Mouse (Mus musculus) C2C12 (cell line): Measurements from ENCODE around the gene Smarcb1. TPM values are rescaled to one million over a fixed set of nuclear protein-coding genes. Genes with fewer than 3 reads are reported as not detected.
A peak's percentile ranks its signal among the peaks of the same experiment; 100 is the strongest.

Source experiments
- H3K27me3 ChIP-seq: one replicate; pipeline ENCODE4 v1.6.1; 2011; ENCODE audit not compliant: control insufficient read depth, insufficient read depth, insufficient read length
- H3K36me3 ChIP-seq: one replicate; pipeline ENCODE4 v1.6.1; 2011; ENCODE audit not compliant: control insufficient read depth, insufficient read depth
- H3K4me3 ChIP-seq: one replicate; pipeline ENCODE4 v1.5.1; 2011; ENCODE audit warnings: mild to moderate bottlenecking, control low read depth; ENCODE audit not compliant: poor library complexity, insufficient read depth, severe bottlenecking
- H3K79me2 ChIP-seq: one replicate; pipeline ENCODE4 v1.6.1; 2011; ENCODE audit not compliant: control insufficient read depth, insufficient read depth
- H3K79me3 ChIP-seq: one replicate; pipeline ENCODE4 v1.6.1; 2011; ENCODE audit warnings: low read depth, control low read depth
- H3ac ChIP-seq: one replicate; pipeline ENCODE3; 2011; ENCODE audit warnings: low read depth; ENCODE audit not compliant: control insufficient read depth, insufficient read length
- CEBPB ChIP-seq: IDR thresholded peaks from one replicate; pipeline ENCODE4 v1.6.1; 2011; ENCODE audit warnings: low read depth, mild to moderate bottlenecking, control low read depth, moderate library complexity
- CTCF ChIP-seq: IDR thresholded peaks from one replicate; pipeline ENCODE4 v1.5.1; 2011; ENCODE audit not compliant: control insufficient read depth, insufficient read depth, insufficient read length
- FOSL1 ChIP-seq: IDR thresholded peaks from one replicate; pipeline ENCODE4 v1.8.0; 2011; ENCODE audit warnings: mild to moderate bottlenecking, low read length; ENCODE audit not compliant: poor library complexity, insufficient read depth, severe bottlenecking
- MAX ChIP-seq: IDR thresholded peaks from one replicate; pipeline ENCODE4 v1.6.1; 2011; ENCODE audit warnings: mild to moderate bottlenecking, control low read depth
- MYOD1 ChIP-seq: IDR thresholded peaks from one replicate; pipeline ENCODE4 v1.6.1; 2011; ENCODE audit warnings: low read depth; ENCODE audit not compliant: control insufficient read depth, insufficient read length
- MYOG ChIP-seq: IDR thresholded peaks from one replicate; pipeline ENCODE4 v1.6.1; 2011; ENCODE audit not compliant: control insufficient read depth, insufficient read length; ENCODE audit errors: extremely low read depth
- USF1 ChIP-seq: IDR thresholded peaks from one replicate; pipeline ENCODE4 v1.6.1; 2011; ENCODE audit warnings: low read depth, mild to moderate bottlenecking, control low read depth, moderate library complexity
- polyA plus RNA-seq: library from polyadenylated mRNA; unstranded; fragments of >200 nt; fragmentation: generic; extraction: Trizol; gene quantifications from one replicate; pipeline ENCODE4 v1.2.1, GENCODE M21; 2012; ENCODE audit warnings: missing spikeins

Smarcb1 gene
- polyA plus RNA-seq, 1 experiment = 133 TPM

DNA sequence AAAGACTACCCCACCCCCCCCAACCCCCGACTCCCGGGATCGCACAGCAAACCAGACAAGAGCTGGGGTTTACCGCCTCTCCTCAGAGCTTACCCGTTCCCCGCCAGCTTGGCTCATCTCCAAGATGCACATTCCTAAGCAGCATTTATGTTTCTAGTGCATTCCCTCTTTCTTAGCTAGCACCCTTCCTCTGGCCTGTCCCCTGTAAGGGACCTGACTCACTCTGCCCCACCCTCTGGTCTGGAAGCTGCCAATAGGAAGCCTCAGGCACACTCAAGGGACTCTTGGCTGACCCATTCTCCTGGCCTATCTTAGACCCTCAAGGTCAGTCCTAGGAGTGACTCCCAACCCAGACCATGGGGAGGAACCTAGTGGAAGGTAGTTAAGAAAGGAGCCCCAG, 8.9 kb upstream of the Smarcb1 start:
- TF ChIP-seq MAX (peak; percentile 45), USF1 (no peak), CTCF (no peak), CEBPB (no peak), FOSL1 (no peak), MYOD1 (no peak)
- H3K36me3 ChIP-seq = peaks cover 28% of the 10 kb centered on the region
- H3K27me3 ChIP-seq = no peaks in the 10 kb centered on the region
- H3K79me3 ChIP-seq = peaks cover 3% of the 10 kb centered on the region
- H3K4me3 ChIP-seq = peak overlapping the region; percentile 0
- peaks cover 30% of the 10 kb centered on the region for H3K79me2 ChIP-seq
- no peak overlapping the region for H3ac ChIP-seq

DNA sequence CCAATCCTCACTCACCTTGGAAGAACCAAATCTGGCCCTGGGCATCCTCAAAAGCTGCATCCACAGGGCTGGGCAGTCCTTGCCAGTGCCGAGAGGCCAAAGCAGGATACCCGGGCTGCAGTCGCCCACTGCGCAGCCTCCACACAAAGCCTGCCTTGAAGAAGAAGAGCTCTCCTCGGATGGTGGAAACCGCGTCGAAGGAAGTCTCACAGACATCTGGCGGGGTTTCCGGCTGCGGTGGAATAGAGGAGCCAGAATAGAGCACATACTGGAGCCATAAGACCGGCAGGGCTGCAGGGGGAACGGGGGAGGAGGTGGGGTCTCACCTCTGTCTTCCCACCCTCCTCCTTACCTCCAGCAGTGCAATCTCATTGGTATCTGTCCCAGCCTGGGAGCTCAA, 5.0 kb upstream of the Smarcb1 start:
- H3K36me3 ChIP-seq = peaks cover 57% of the 10 kb centered on the region
- H3K27me3 ChIP-seq = no peaks in the 10 kb centered on the region
- H3K4me3 ChIP-seq = no peak overlapping the region
- TF ChIP-seq MYOD1 = no peak
- TF ChIP-seq USF1 = no peak
- no peak for TF ChIP-seq CTCF
- no peak for TF ChIP-seq MAX
- TF ChIP-seq MYOG = no peak
- no peak for TF ChIP-seq CEBPB
- no peak for TF ChIP-seq FOSL1
- no peak overlapping the region for H3ac ChIP-seq
- H3K79me2 ChIP-seq = peaks cover 37% of the 10 kb centered on the region
- H3K79me3 ChIP-seq = peaks cover 5% of the 10 kb centered on the region

DNA sequence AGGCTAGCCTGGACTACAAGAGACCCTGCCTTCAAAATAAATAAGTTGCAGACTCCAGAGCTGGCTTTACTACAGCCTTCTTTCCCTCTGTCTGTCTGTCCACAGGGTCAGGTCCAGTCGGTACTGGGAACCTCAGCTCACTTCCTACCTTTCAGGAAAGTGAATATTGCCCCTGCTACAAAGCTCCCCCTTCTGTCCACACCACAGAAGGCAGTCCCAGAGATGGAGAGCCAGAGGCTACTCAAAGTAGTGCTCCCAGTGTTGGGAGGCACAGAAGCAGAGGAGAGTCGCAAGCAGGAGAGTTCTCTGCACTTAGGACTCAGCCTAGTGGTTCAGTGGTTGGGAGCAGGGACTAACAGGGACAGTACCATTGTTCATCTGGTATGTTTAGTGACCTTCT, 2.9 kb upstream of the Smarcb1 start:
- Histone ChIP-seq H3K36me3 (peaks cover 61% of the 10 kb centered on the region), H3ac (no peak overlapping the region), H3K4me3 (no peak overlapping the region), H3K27me3 (no peaks in the 10 kb centered on the region), H3K79me2 (peaks cover 40% of the 10 kb centered on the region), H3K79me3 (peaks cover 20% of the 10 kb centered on the region)
- TF ChIP-seq FOSL1 = no peak
- no peak for TF ChIP-seq CEBPB
- TF ChIP-seq MYOG = no peak
- no peak for TF ChIP-seq USF1
- TF ChIP-seq MAX = no peak
- no peak for TF ChIP-seq MYOD1
- no peak for TF ChIP-seq CTCF

DNA sequence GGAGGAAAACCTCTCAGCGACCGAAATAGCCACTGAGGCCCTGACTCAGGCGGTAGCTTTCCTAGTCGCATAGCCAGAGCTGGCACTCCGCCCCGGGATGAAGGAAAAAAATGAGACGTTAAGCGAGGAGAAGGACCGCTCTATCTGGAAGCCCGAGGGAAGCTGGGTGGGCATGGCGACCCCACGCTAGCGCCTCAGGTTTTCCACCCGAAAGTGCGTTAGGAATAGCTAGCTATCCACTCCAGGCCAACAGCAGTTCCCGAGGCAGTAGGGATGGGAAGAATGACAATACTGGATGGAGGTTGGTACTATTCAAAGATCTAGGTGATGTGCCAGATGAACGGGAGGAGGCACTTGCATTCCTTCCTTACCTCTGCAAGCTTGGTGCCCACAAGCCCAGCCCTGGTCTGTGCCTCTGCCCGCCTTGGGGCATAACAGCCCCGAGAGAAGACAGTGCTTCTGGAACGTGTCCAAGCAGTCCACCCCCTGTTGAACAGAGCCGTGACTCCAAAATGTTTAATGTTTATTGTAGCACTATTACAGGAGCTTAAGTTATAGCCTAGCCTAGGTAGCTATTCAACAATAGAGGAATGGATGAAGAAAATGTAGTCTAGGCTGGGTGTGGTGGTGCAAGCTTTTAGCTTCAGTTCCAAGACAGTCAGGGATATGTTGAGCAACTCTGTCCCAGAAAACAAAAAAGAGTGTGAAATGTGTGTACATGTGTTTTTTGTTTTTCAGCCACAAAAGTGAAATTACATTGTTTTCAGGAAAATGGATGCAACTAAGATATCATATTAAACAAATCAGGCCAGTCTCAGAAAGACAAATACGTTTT, 526 bp upstream of the Smarcb1 start:
- Histone ChIP-seq H3K79me3 (peaks cover 43% of the 10 kb centered on the region), H3K4me3 (peak overlapping the region; percentile 97), H3K27me3 (no peaks in the 10 kb centered on the region), H3K79me2 (peaks cover 56% of the 10 kb centered on the region), H3K36me3 (peaks cover 62% of the 10 kb centered on the region), H3ac (peak overlapping the region; percentile 69)
- TF ChIP-seq CEBPB (no peak), USF1 (no peak), CTCF (no peak), MYOD1 (no peak), MYOG (no peak), MAX (no peak), FOSL1 (no peak)

DNA sequence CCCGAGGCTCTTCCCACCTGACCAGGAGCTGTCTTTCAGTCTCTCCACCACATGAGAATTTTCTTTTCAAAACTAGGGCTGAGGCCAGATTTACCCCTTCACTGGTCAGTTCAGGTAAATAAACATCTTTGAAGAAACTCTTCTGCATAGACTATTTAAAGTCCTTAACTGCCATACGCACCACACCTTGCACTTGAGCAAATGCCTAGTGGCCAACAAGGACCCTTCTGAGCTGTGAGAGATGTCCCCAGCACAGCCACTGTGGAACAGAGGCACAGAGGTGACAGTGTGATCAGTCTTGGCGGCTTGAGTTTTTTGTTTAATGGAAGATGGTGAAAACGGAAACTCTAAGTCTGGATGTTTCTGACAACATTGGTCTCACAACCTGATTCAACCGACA, 2.4 kb downstream of the Smarcb1 start:
- peaks cover 85% of the 10 kb centered on the region for H3K79me2 ChIP-seq
- no peak overlapping the region for H3K4me3 ChIP-seq
- H3ac ChIP-seq = no peak overlapping the region
- H3K36me3 ChIP-seq = peaks cover 61% of the 10 kb centered on the region
- peaks cover 64% of the 10 kb centered on the region for H3K79me3 ChIP-seq
- TF ChIP-seq MYOD1 = no peak
- TF ChIP-seq CTCF = no peak
- no peak for TF ChIP-seq FOSL1
- no peak for TF ChIP-seq MYOG
- TF ChIP-seq CEBPB = no peak
- no peak for TF ChIP-seq MAX
- TF ChIP-seq USF1 = no peak
- no peaks in the 10 kb centered on the region for H3K27me3 ChIP-seq

DNA sequence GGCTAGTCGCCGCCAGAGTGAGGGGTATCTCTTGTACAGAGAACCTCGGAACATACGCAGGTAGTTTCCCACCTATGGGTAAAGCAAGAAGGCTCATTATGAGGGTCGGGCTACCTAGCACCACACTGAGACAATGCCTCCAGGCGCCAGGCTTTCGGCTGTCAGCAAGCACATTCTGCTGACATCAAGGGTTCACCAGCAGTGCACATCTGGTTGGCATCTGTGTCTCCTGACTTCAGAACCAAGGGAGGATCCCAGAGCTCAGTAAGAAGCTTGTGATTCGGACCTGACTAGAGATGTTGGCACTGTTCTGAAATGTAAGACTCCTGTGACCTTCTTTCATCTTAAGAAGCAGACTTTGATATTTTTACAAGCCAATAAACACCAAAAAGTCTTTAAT, 4.6 kb downstream of the Smarcb1 start:
- TF ChIP-seq MYOD1 (no peak), CTCF (no peak)
- no peak overlapping the region for H3ac ChIP-seq
- no peaks in the 10 kb centered on the region for H3K27me3 ChIP-seq
- H3K79me3 ChIP-seq = peaks cover 66% of the 10 kb centered on the region
- H3K79me2 ChIP-seq = peaks cover 97% of the 10 kb centered on the region
- no peak overlapping the region for H3K4me3 ChIP-seq
- H3K36me3 ChIP-seq = peaks cover 61% of the 10 kb centered on the region
